Mouse (Mus musculus): ENCODE measurements at regions not wholly inside any gene's neighbourhood (a gene's known extent, or its start where the extent isn't known, plus 50 kb on each side); places are given as distances from the start of the nearest gene placed in this dataset.

DNA sequence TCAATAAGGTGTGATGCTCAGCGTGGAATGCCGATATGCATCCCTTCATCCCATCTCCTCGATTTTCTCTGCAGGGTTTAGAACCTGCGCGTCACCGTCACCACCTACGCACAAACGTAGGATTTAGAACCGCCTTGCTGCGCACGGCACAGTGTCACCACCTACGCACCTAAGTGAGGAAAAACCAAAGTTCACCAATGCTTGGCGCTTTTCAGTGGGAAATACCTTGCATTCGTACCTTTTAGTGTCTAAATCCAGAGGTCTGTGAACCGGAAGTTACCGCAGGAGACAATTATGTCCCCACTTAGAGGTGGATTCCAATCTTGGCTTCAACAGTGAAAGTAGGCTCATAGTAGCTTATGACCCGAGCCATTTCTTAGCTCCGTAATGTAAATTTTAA is 162.0 kb downstream of the Zfp326 start:
- no peak for TF ChIP-seq CTCF (IDR thresholded peaks at IDR 0.05; ENCODE audit: extremely low read depth, insufficient read length, insufficient replicate concordance, low read depth, low read length)
- TF ChIP-seq POLR2A (IDR thresholded peaks at IDR 0.05; ENCODE audit: low read depth, low read length): no peak

Data from small intestine, adult 2 months (tissue).